ENCODE assay signal across 26 mouse cellular contexts in genomic region chr7:122499743-122500597, GRCm38 (mm10).
DNase-seq lines count a peak whose midpoint lies in the region; ATAC-seq and TF ChIP-seq lines count a peak whose summit lies in the region.
"Had no signal": no experiment of that assay in that cellular context is flagged by ENCODE, and none has a peak within 500 bp of the region (broad histone marks: within the 10 kb centered on the region; RNA-seq: fewer than 3 reads in every experiment).

No protein-coding gene starts in this region.

- H3K4me2 ChIP-seq in forebrain, embryonic 13.5 days, result no peak overlapping the region
- H3K4me2 ChIP-seq in forebrain, embryonic 12.5 days, result no peak overlapping the region
- H3K4me2 ChIP-seq in neural tube, embryonic 14.5 days (ENCODE audit: low read depth, low read length), result no peak overlapping the region
- no peak overlapping the region for H3K4me2 ChIP-seq in heart, embryonic 11.5 days
- H3K4me2 ChIP-seq: embryonic facial prominence, embryonic 12.5 days; heart, embryonic 13.5 days; intestine, embryonic 15.5 days; kidney, embryonic 15.5 days; limb, embryonic 15.5 days; liver, embryonic 15.5 days; midbrain, embryonic 12.5 days had no signal

- no peaks in the 10 kb centered on the region for H3K27me3 ChIP-seq in forebrain, embryonic 13.5 days
- no peaks in the 10 kb centered on the region for H3K27me3 ChIP-seq in forebrain, embryonic 12.5 days
- H3K27me3 ChIP-seq in neural tube, embryonic 14.5 days (ENCODE audit: control insufficient read depth, insufficient read depth, low read length), result no peaks in the 10 kb centered on the region
- no peaks in the 10 kb centered on the region for H3K27me3 ChIP-seq in heart, embryonic 11.5 days (ENCODE audit: control insufficient read depth, insufficient read depth, low read length)
- H3K27me3 ChIP-seq: embryonic facial prominence, embryonic 12.5 days; intestine, embryonic 15.5 days; kidney, embryonic 15.5 days; limb, embryonic 15.5 days; liver, embryonic 15.5 days; midbrain, embryonic 12.5 days; Patski had no signal

- H3K4me3 ChIP-seq in forebrain, embryonic 13.5 days, result no peak overlapping the region
- no peak overlapping the region for H3K4me3 ChIP-seq in forebrain, embryonic 12.5 days (replicated peaks)
- no peak overlapping the region for H3K4me3 ChIP-seq in layer of hippocampus, adult 2 months
- H3K4me3 ChIP-seq in neural tube, embryonic 14.5 days (ENCODE audit: low read depth, low read length), result no peak overlapping the region
- no peak overlapping the region for H3K4me3 ChIP-seq in heart, embryonic 11.5 days (ENCODE audit: low read depth, low read length)
- H3K4me3 ChIP-seq: embryonic facial prominence, embryonic 12.5 days; erythroblast, embryonic 14.5 days; heart, embryonic 13.5 days; intestine, embryonic 15.5 days; kidney, embryonic 15.5 days; limb, embryonic 15.5 days; liver, embryonic 15.5 days; midbrain, embryonic 12.5 days had no signal

- 85% methylated on average over 9 of the region's 9 CpGs for WGBS in forebrain, embryonic 13.5 days
- WGBS in forebrain, embryonic 12.5 days, result 86% methylated on average over 9 of the region's 9 CpGs
- WGBS in neural tube, embryonic 14.5 days, result 75% methylated on average over 9 of the region's 9 CpGs
- 67% methylated on average over 9 of the region's 9 CpGs for WGBS in heart, embryonic 11.5 days (ENCODE audit: insufficient replicate concordance)

- peaks cover 10% of the 10 kb centered on the region; the same call in 1 of the 2 replicates for H3K4me1 ChIP-seq in forebrain, embryonic 13.5 days
- peaks cover 7% of the 10 kb centered on the region; the same call in 1 of the 2 replicates for H3K4me1 ChIP-seq in forebrain, embryonic 12.5 days
- H3K4me1 ChIP-seq in neural tube, embryonic 14.5 days (ENCODE audit: control insufficient read depth, insufficient read depth, low read length), result no peaks in the 10 kb centered on the region
- H3K4me1 ChIP-seq in heart, embryonic 11.5 days (ENCODE audit: control insufficient read depth, insufficient read depth, low read length), result no peaks in the 10 kb centered on the region
- H3K4me1 ChIP-seq: embryonic facial prominence, embryonic 12.5 days; heart, embryonic 13.5 days; intestine, embryonic 15.5 days; kidney, embryonic 15.5 days; limb, embryonic 15.5 days; liver, embryonic 15.5 days had no signal

- no peak for TF ChIP-seq CTCF in layer of hippocampus, adult 2 months (conservative IDR thresholded peaks at IDR 0.05)

- H3K36me3 ChIP-seq in forebrain, embryonic 13.5 days (ENCODE audit: poor library complexity, severe bottlenecking), result no peaks in the 10 kb centered on the region
- H3K36me3 ChIP-seq in forebrain, embryonic 12.5 days (replicated peaks), result no peaks in the 10 kb centered on the region
- H3K36me3 ChIP-seq in neural tube, embryonic 14.5 days (ENCODE audit: control insufficient read depth, insufficient read depth, low read length), result no peaks in the 10 kb centered on the region
- no peaks in the 10 kb centered on the region for H3K36me3 ChIP-seq in heart, embryonic 11.5 days (ENCODE audit: control insufficient read depth, insufficient read depth, low read length)
- H3K36me3 ChIP-seq: embryonic facial prominence, embryonic 12.5 days; heart, embryonic 13.5 days; intestine, embryonic 15.5 days; kidney, embryonic 15.5 days; limb, embryonic 15.5 days; liver, embryonic 15.5 days; midbrain, embryonic 12.5 days had no signal

- no peaks in the 10 kb centered on the region for H3K9me3 ChIP-seq in forebrain, embryonic 13.5 days (replicated peaks)
- no peaks in the 10 kb centered on the region for H3K9me3 ChIP-seq in forebrain, embryonic 12.5 days
- H3K9me3 ChIP-seq in neural tube, embryonic 14.5 days (ENCODE audit: control insufficient read depth, low read length), result no peaks in the 10 kb centered on the region
- no peaks in the 10 kb centered on the region for H3K9me3 ChIP-seq in heart, embryonic 11.5 days (replicated peaks; ENCODE audit: control insufficient read depth, low read length)
- H3K9me3 ChIP-seq: embryonic facial prominence, embryonic 12.5 days; heart, embryonic 13.5 days; intestine, embryonic 15.5 days; kidney, embryonic 15.5 days; limb, embryonic 15.5 days; liver, embryonic 15.5 days; midbrain, embryonic 12.5 days had no signal

- no peak overlapping the region for H3K9ac ChIP-seq in forebrain, embryonic 13.5 days
- no peak overlapping the region for H3K9ac ChIP-seq in forebrain, embryonic 12.5 days
- H3K9ac ChIP-seq in neural tube, embryonic 14.5 days (replicated peaks; ENCODE audit: low read depth, low read length), result no peak overlapping the region
- no peak overlapping the region for H3K9ac ChIP-seq in heart, embryonic 11.5 days (ENCODE audit: low read depth, low read length)
- H3K9ac ChIP-seq: embryonic facial prominence, embryonic 12.5 days; heart, embryonic 13.5 days; intestine, embryonic 15.5 days; kidney, embryonic 15.5 days; limb, embryonic 15.5 days; liver, embryonic 15.5 days; midbrain, embryonic 12.5 days had no signal

- peak overlapping the region; percentile 8; the same call in 1 of the 2 replicates for H3K27ac ChIP-seq in forebrain, embryonic 13.5 days
- no peak overlapping the region for H3K27ac ChIP-seq in forebrain, embryonic 12.5 days
- peak overlapping the region; percentile 46 for H3K27ac ChIP-seq in layer of hippocampus, adult 2 months
- H3K27ac ChIP-seq in neural tube, embryonic 14.5 days (ENCODE audit: low read depth, low read length), result 0 out of 2 replicates have a peak overlapping the region, but pooled peaks have one; percentile 22
- H3K27ac ChIP-seq in heart, embryonic 11.5 days (ENCODE audit: low read depth, low read length), result no peak overlapping the region
- H3K27ac ChIP-seq: embryonic facial prominence, embryonic 12.5 days; heart, embryonic 13.5 days; intestine, embryonic 15.5 days; kidney, embryonic 15.5 days; limb, embryonic 15.5 days; liver, embryonic 15.5 days; midbrain, embryonic 12.5 days had no signal

- peak; percentile 21; the same call in 1 of the 2 replicates for ATAC-seq in forebrain, embryonic 13.5 days
- ATAC-seq in forebrain, embryonic 12.5 days (ENCODE audit: low FRiP score), result no peak
- no peak for ATAC-seq in neural tube, embryonic 14.5 days (ENCODE audit: low read depth)
- ATAC-seq in heart, embryonic 11.5 days (replicated peaks; ENCODE audit: insufficient number of reproducible peaks, low FRiP score, low TSS enrichment), result no peak
- ATAC-seq: CD4-positive, CD25-positive, alpha-beta regulatory T cell, adult 4 months; intestine, embryonic 15.5 days; Patski had no signal

- DNase-seq in layer of hippocampus, adult 2 months (ENCODE audit: low spot score in 2 of 2), result peak in 1 of 2 experiments; percentile 23
- DNase-seq in layer of hippocampus, adult 9-10 months (ENCODE audit: low spot score), result no peak
- no peak for DNase-seq in neural tube, embryonic 10.5 days (ENCODE audit: extremely low spot score, low spot score)
- DNase-seq in ovary, postnatal 10 days (ENCODE audit: low spot score), result no peak
- DNase-seq: adrenal gland, adult 8-10 months; cerebellum, adult 9-11 months; gastrocnemius, postnatal 10 days; heart, adult 11 months; heart, postnatal 36 days; kidney, postnatal 4 days; lung, postnatal 36 days; right cerebral cortex, adult 18-20 months had no signal

Comparison
In these comparisons a context has a peak if more than half of its experiments do, and no peak if none do; other contexts are left out.
1. H3K27ac ChIP-seq: peak in forebrain, embryonic 13.5 days (single experiment), layer of hippocampus, adult 2 months (single experiment) and neural tube, embryonic 14.5 days (single experiment); none in forebrain, embryonic 12.5 days (single experiment) and heart, embryonic 11.5 days (single experiment).